In the genomic region with DNA sequence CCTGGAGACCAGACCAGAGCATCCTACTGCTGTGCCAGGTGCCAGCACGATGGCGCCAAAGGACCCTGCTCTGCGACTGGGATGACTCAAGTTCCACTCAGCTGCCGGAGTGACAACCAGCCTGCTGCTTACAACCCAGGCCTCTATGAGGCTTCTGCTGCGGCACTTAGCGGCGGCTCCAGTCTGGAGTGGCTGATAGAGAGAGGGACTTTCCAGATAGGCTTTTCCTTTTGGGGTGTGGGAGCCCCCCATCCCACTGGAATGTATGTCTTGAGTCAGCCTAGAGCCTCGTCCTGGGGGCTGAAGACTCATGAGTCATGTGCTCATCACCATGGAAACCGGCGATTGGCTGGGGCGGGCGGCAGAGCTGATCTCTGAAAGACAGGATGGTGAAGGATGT, we compare ENCODE assay signal across 9 mouse cellular contexts.
DNase-seq lines count a peak whose midpoint lies in the region; ATAC-seq lines count a peak whose summit lies in the region.
"Had no signal": no experiment of that assay in that cellular context is flagged by ENCODE, and none has a peak within 500 bp of the region (broad histone marks: within the 10 kb centered on the region; RNA-seq: fewer than 3 reads in every experiment).

No protein-coding gene starts in this region.

- H3K4me3 ChIP-seq in megakaryocyte, embryonic 14.5 days (replicated peaks), result peak overlapping the region; percentile 60
- H3K4me3 ChIP-seq in hindbrain, embryonic 13.5 days, result no peak overlapping the region
- H3K4me3 ChIP-seq in midbrain, embryonic 11.5 days (ENCODE audit: low read depth, low read length), result no peak overlapping the region

- no peak overlapping the region for H3K4me2 ChIP-seq in hindbrain, embryonic 13.5 days
- no peak overlapping the region for H3K4me2 ChIP-seq in midbrain, embryonic 11.5 days

- no peak for ATAC-seq in megakaryocyte, adult 5-6 weeks (ENCODE audit: poor library complexity, severe bottlenecking)
- 0 out of 2 replicates have a peak, but pooled peaks have one; percentile 22 for ATAC-seq in hindbrain, embryonic 13.5 days (ENCODE audit: low FRiP score)
- peak; percentile 60; the same call in 1 of the 2 replicates for ATAC-seq in midbrain, embryonic 11.5 days (ENCODE audit: low FRiP score)

- H3K4me1 ChIP-seq in megakaryocyte, embryonic 14.5 days, result peaks cover 96% of the 10 kb centered on the region
- H3K4me1 ChIP-seq in hindbrain, embryonic 13.5 days (replicated peaks), result peaks cover 87% of the 10 kb centered on the region
- H3K4me1 ChIP-seq in midbrain, embryonic 11.5 days (ENCODE audit: control insufficient read depth, insufficient read depth, low read length), result peaks cover 9% of the 10 kb centered on the region

- H3K27me3 ChIP-seq in megakaryocyte, embryonic 14.5 days (replicated peaks), result no peaks in the 10 kb centered on the region
- no peaks in the 10 kb centered on the region for H3K27me3 ChIP-seq in hindbrain, embryonic 13.5 days
- H3K27me3 ChIP-seq in midbrain, embryonic 11.5 days (ENCODE audit: control insufficient read depth, insufficient read depth, low read length), result no peaks in the 10 kb centered on the region

- no peaks in the 10 kb centered on the region for H3K9me3 ChIP-seq in megakaryocyte, embryonic 14.5 days
- no peaks in the 10 kb centered on the region for H3K9me3 ChIP-seq in hindbrain, embryonic 13.5 days
- H3K9me3 ChIP-seq in midbrain, embryonic 11.5 days (ENCODE audit: control insufficient read depth, low read length), result no peaks in the 10 kb centered on the region

- H3K27ac ChIP-seq in hindbrain, embryonic 13.5 days, result peak overlapping the region; percentile 79
- no peak overlapping the region for H3K27ac ChIP-seq in midbrain, embryonic 11.5 days (ENCODE audit: low read depth, low read length)

- peaks cover 78% of the 10 kb centered on the region for H3K36me3 ChIP-seq in megakaryocyte, embryonic 14.5 days (replicated peaks; ENCODE audit: low read length)
- H3K36me3 ChIP-seq in hindbrain, embryonic 13.5 days, result 0 out of 2 replicates have a peak, but pooled peaks cover under 1% of the 10 kb centered on the region
- H3K36me3 ChIP-seq in midbrain, embryonic 11.5 days (ENCODE audit: control insufficient read depth, insufficient read depth, low read length), result no peaks in the 10 kb centered on the region

- DNase-seq in midbrain, embryonic 11.5 days (ENCODE audit: low spot score, missing footprints), result peak; percentile 85
- no peak for DNase-seq in adipocyte (ENCODE audit: low spot score)
- DNase-seq in ovary, postnatal 36 days (ENCODE audit: low spot score), result no peak
- DNase-seq in lung, postnatal 10 days, result no peak
- DNase-seq in ovary, postnatal 14 days (ENCODE audit: low spot score), result no peak
- DNase-seq: cerebellum, adult 9-10 months had no signal

- H3K9ac ChIP-seq in hindbrain, embryonic 13.5 days, result no peak overlapping the region
- H3K9ac ChIP-seq in midbrain, embryonic 11.5 days (ENCODE audit: low read length), result no peak overlapping the region

- WGBS in hindbrain, embryonic 13.5 days, result 58% methylated on average over 12 of the region's 12 CpGs
- 72% methylated on average over 12 of the region's 12 CpGs for WGBS in midbrain, embryonic 11.5 days
